In genomic region chr16:38394191-38394618, GRCm38 (mm10) we compare ENCODE assay signal across 18 mouse cellular contexts. TPM values are rescaled to one million over a fixed set of nuclear protein-coding genes. Genes with fewer than 3 reads are reported as not detected.
DNase-seq lines count a peak whose midpoint lies in the region; ATAC-seq and TF ChIP-seq lines count a peak whose summit lies in the region.
"Had no signal": no experiment of that assay in that cellular context is flagged by ENCODE, and none has a peak within 500 bp of the region (broad histone marks: within the 10 kb centered on the region; RNA-seq: fewer than 3 reads in every experiment).

No protein-coding gene starts in this region.

- WGBS in liver, postnatal 0 days (ENCODE audit: insufficient replicate concordance), result 47% methylated on average over 8 of the region's 8 CpGs
- 86% methylated on average over 8 of the region's 8 CpGs for WGBS in heart, postnatal 0 days
- WGBS in small intestine, adult 2 months, result 83% methylated on average over 8 of the region's 8 CpGs
- 86% methylated on average over 8 of the region's 8 CpGs for WGBS in hindbrain, postnatal 0 days

- no peaks in the 10 kb centered on the region for H3K9me3 ChIP-seq in liver, postnatal 0 days (ENCODE audit: low read length)
- no peaks in the 10 kb centered on the region for H3K9me3 ChIP-seq in heart, postnatal 0 days (replicated peaks; ENCODE audit: control insufficient read depth, low read length)
- no peaks in the 10 kb centered on the region for H3K9me3 ChIP-seq in hindbrain, postnatal 0 days (ENCODE audit: low read length)

- H3K27ac ChIP-seq in liver, postnatal 0 days (ENCODE audit: low read depth), result peak overlapping the region; percentile 74; the same call in 1 of the 2 replicates
- peak overlapping the region; percentile 47 for H3K27ac ChIP-seq in heart, postnatal 0 days (ENCODE audit: low read depth)
- H3K27ac ChIP-seq in small intestine, adult 2 months (ENCODE audit: insufficient read depth, low read depth, low read length), result 0 out of 2 replicates have a peak overlapping the region, but pooled peaks have one; percentile 7
- H3K27ac ChIP-seq in hindbrain, postnatal 0 days, result no peak overlapping the region
- H3K27ac ChIP-seq: liver, embryonic 14.5 days had no signal

- H3K4me2 ChIP-seq in liver, postnatal 0 days (ENCODE audit: low read depth, low read length), result no peak overlapping the region; the same call in 1 of the 2 replicates
- no peak overlapping the region for H3K4me2 ChIP-seq in heart, postnatal 0 days (ENCODE audit: low read depth, low read length)
- H3K4me2 ChIP-seq in hindbrain, postnatal 0 days (ENCODE audit: low read depth, low read length), result no peak overlapping the region
- H3K4me2 ChIP-seq: midbrain, embryonic 11.5 days had no signal

- no peak for TF ChIP-seq EP300 in liver, postnatal 0 days (IDR thresholded peaks at IDR 0.05; ENCODE audit: low read depth)
- TF ChIP-seq EP300 in heart, postnatal 0 days (IDR thresholded peaks at IDR 0.05; ENCODE audit: low read depth), result no peak

- TF ChIP-seq POLR2A in small intestine, adult 2 months (IDR thresholded peaks at IDR 0.05; ENCODE audit: low read depth, low read length), result no peak

- no peaks in the 10 kb centered on the region for H3K27me3 ChIP-seq in liver, postnatal 0 days (ENCODE audit: insufficient read depth, low read length)
- H3K27me3 ChIP-seq in heart, postnatal 0 days (ENCODE audit: control insufficient read depth, insufficient read depth, low read length), result no peaks in the 10 kb centered on the region
- no peaks in the 10 kb centered on the region for H3K27me3 ChIP-seq in small intestine, adult 2 months (ENCODE audit: control insufficient read depth, insufficient read depth, low read length)
- H3K27me3 ChIP-seq in hindbrain, postnatal 0 days (ENCODE audit: insufficient read depth, low read length), result no peaks in the 10 kb centered on the region

- peaks cover 25% of the 10 kb centered on the region for H3K4me1 ChIP-seq in liver, postnatal 0 days (ENCODE audit: insufficient read depth)
- H3K4me1 ChIP-seq in heart, postnatal 0 days (ENCODE audit: control insufficient read depth, insufficient read depth), result 0 out of 2 replicates have a peak, but pooled peaks cover 2% of the 10 kb centered on the region
- no peaks in the 10 kb centered on the region for H3K4me1 ChIP-seq in small intestine, adult 2 months (ENCODE audit: control insufficient read depth, insufficient read depth, insufficient read length, low read length)
- peaks cover 2% of the 10 kb centered on the region for H3K4me1 ChIP-seq in hindbrain, postnatal 0 days (ENCODE audit: insufficient read depth, low read length)

- no peak overlapping the region for H3K4me3 ChIP-seq in liver, postnatal 0 days (ENCODE audit: low read depth, low read length)
- H3K4me3 ChIP-seq in heart, postnatal 0 days (ENCODE audit: low read depth, low read length), result no peak overlapping the region
- no peak overlapping the region for H3K4me3 ChIP-seq in small intestine, adult 2 months (ENCODE audit: low read depth, low read length)
- no peak overlapping the region for H3K4me3 ChIP-seq in hindbrain, postnatal 0 days (ENCODE audit: low read length)

- TF ChIP-seq CTCF in liver, postnatal 0 days (IDR thresholded peaks at IDR 0.05; ENCODE audit: low read depth), result no peak
- no peak for TF ChIP-seq CTCF in heart, postnatal 0 days (IDR thresholded peaks at IDR 0.05; ENCODE audit: low read depth)
- TF ChIP-seq CTCF in small intestine, adult 2 months (IDR thresholded peaks at IDR 0.05; ENCODE audit: extremely low read depth, insufficient read length, insufficient replicate concordance, low read depth, low read length), result no peak
- no peak for TF ChIP-seq CTCF in hindbrain, postnatal 0 days (IDR thresholded peaks at IDR 0.05; ENCODE audit: low read depth)

- no peak overlapping the region for H3K9ac ChIP-seq in liver, postnatal 0 days (replicated peaks)
- no peak overlapping the region for H3K9ac ChIP-seq in heart, postnatal 0 days (replicated peaks; ENCODE audit: low read depth, low read length)
- H3K9ac ChIP-seq in hindbrain, postnatal 0 days (replicated peaks; ENCODE audit: low read length), result no peak overlapping the region
- H3K9ac ChIP-seq: liver, embryonic 14.5 days had no signal

- DNase-seq in liver, postnatal 0 days, result no peak
- no peak for DNase-seq in liver
- peak; percentile 26 for DNase-seq in NIH3T3 (ENCODE audit: low read depth)
- no peak for DNase-seq in heart, postnatal 0 days (ENCODE audit: low spot score)
- DNase-seq in right cerebral cortex, adult 18-20 months, result no peak
- no peak for DNase-seq in hindbrain, postnatal 0 days (ENCODE audit: low spot score)
- DNase-seq: cerebellum, adult 8-10 months; kidney, postnatal 4 days had no signal

- H3K36me3 ChIP-seq in liver, postnatal 0 days (replicated peaks; ENCODE audit: insufficient read depth, low read length), result no peaks in the 10 kb centered on the region
- H3K36me3 ChIP-seq in heart, postnatal 0 days (replicated peaks; ENCODE audit: control insufficient read depth, insufficient read depth, low read length), result no peaks in the 10 kb centered on the region
- H3K36me3 ChIP-seq in small intestine, adult 2 months (ENCODE audit: control insufficient read depth, insufficient read depth, low read length), result no peaks in the 10 kb centered on the region
- H3K36me3 ChIP-seq in hindbrain, postnatal 0 days (ENCODE audit: insufficient read depth, low read length), result no peaks in the 10 kb centered on the region

- peak; percentile 54 for ATAC-seq in liver, postnatal 0 days
- ATAC-seq in heart, postnatal 0 days (ENCODE audit: insufficient read depth, low read depth), result peak; percentile 30
- ATAC-seq in hindbrain, postnatal 0 days, result no peak

RNA-seq across cellular contexts. Expression of gene Popdc2, which starts 32.2 kb away (rescaled TPM):
- polyA plus RNA-seq in liver, postnatal 0 days (2015; fragmentation: Nextera tagmentation; extraction: Ambion mirVana), result 10.8 and 12.6 TPM in 2 replicates
- total RNA-seq in heart, postnatal 0 days (2014; rRNA removed; ENCODE audit: low replicate concordance), result 982 and 1,104 TPM in 2 replicates
- polyA plus RNA-seq in heart, postnatal 0 days (2015; fragmentation: Nextera tagmentation; extraction: Ambion mirVana), result 564 and 675 TPM in 2 replicates
- 6.5 and 7.7 TPM in 2 replicates for polyA plus RNA-seq in small intestine, adult 2 months (2012; rRNA removed)
- 0.10 and 0.40 TPM in 2 replicates for total RNA-seq in hindbrain, postnatal 0 days (2014; rRNA removed)
- 0.83 and 1.0 TPM in 2 replicates for polyA plus RNA-seq in hindbrain, postnatal 0 days (2015; fragmentation: Nextera tagmentation; extraction: Ambion mirVana)

RNA-seq across cellular contexts. Expression of gene Pla1a, which starts 38.7 kb away (rescaled TPM):
- polyA plus RNA-seq in liver, postnatal 0 days (2015; fragmentation: Nextera tagmentation; extraction: Ambion mirVana), result 49.8 and 55.8 TPM in 2 replicates
- 13.4 and 14.5 TPM in 2 replicates for total RNA-seq in heart, postnatal 0 days (2014; rRNA removed; ENCODE audit: low replicate concordance)
- polyA plus RNA-seq in heart, postnatal 0 days (2015; fragmentation: Nextera tagmentation; extraction: Ambion mirVana), result 4.6 and 4.9 TPM in 2 replicates
- polyA plus RNA-seq in small intestine, adult 2 months (2012; rRNA removed), result 0.67 and 0.86 TPM in 2 replicates
- 0.36 and 1.7 TPM in 2 replicates for total RNA-seq in hindbrain, postnatal 0 days (2014; rRNA removed)
- 1.0 and 1.3 TPM in 2 replicates for polyA plus RNA-seq in hindbrain, postnatal 0 days (2015; fragmentation: Nextera tagmentation; extraction: Ambion mirVana)

RNA-seq across cellular contexts. Expression of gene Gm21987, which starts 47.4 kb away (rescaled TPM):
- not detected in 2 replicates for polyA plus RNA-seq in liver, postnatal 0 days (2015; fragmentation: Nextera tagmentation; extraction: Ambion mirVana)
- not detected in 2 replicates for total RNA-seq in heart, postnatal 0 days (2014; rRNA removed; ENCODE audit: low replicate concordance)
- 5.1 and 6.2 TPM in 2 replicates for polyA plus RNA-seq in heart, postnatal 0 days (2015; fragmentation: Nextera tagmentation; extraction: Ambion mirVana)
- not detected in 2 replicates for polyA plus RNA-seq in small intestine, adult 2 months (2012; rRNA removed)
- not detected in 2 replicates for total RNA-seq in hindbrain, postnatal 0 days (2014; rRNA removed)
- polyA plus RNA-seq in hindbrain, postnatal 0 days (2015; fragmentation: Nextera tagmentation; extraction: Ambion mirVana), result not detected in 2 replicates
- total RNA-seq: ES-E14; left cerebral cortex, postnatal 10 days had no signal
- polyA plus RNA-seq: brain, embryonic 14.5 days; liver, embryonic 14.5 days; midbrain, embryonic 11.5 days; spleen, adult 2 months; testis, adult 2 months had no signal

RNA-seq across cellular contexts. Expression of gene Cox17, which starts 47.4 kb away (rescaled TPM):
- polyA plus RNA-seq in liver, postnatal 0 days (2015; fragmentation: Nextera tagmentation; extraction: Ambion mirVana), result 274 and 276 TPM in 2 replicates
- 84.7 and 177 TPM in 2 replicates for total RNA-seq in heart, postnatal 0 days (2014; rRNA removed; ENCODE audit: low replicate concordance)
- 579 and 627 TPM in 2 replicates for polyA plus RNA-seq in heart, postnatal 0 days (2015; fragmentation: Nextera tagmentation; extraction: Ambion mirVana)
- polyA plus RNA-seq in small intestine, adult 2 months (2012; rRNA removed), result 31.6 and 76.2 TPM in 2 replicates
- total RNA-seq in hindbrain, postnatal 0 days (2014; rRNA removed), result 12.2 and 24.5 TPM in 2 replicates
- 78.5 and 90.1 TPM in 2 replicates for polyA plus RNA-seq in hindbrain, postnatal 0 days (2015; fragmentation: Nextera tagmentation; extraction: Ambion mirVana)

RNA-seq across cellular contexts. Expression of gene Maats1, which starts 52.3 kb away (rescaled TPM):
- polyA plus RNA-seq in liver, postnatal 0 days (2015; fragmentation: Nextera tagmentation; extraction: Ambion mirVana), result 0.04 TPM in 1 of 2 replicates, not detected in the other
- total RNA-seq in heart, postnatal 0 days (2014; rRNA removed; ENCODE audit: low replicate concordance), result not detected in 2 replicates
- 0.10 and 0.15 TPM in 2 replicates for polyA plus RNA-seq in heart, postnatal 0 days (2015; fragmentation: Nextera tagmentation; extraction: Ambion mirVana)
- polyA plus RNA-seq in small intestine, adult 2 months (2012; rRNA removed), result 0.05 and 0.16 TPM in 2 replicates
- 1.4 TPM in 2 replicates for total RNA-seq in hindbrain, postnatal 0 days (2014; rRNA removed)
- polyA plus RNA-seq in hindbrain, postnatal 0 days (2015; fragmentation: Nextera tagmentation; extraction: Ambion mirVana), result 0.86 and 1.4 TPM in 2 replicates
- polyA plus RNA-seq: heart, embryonic 14.5 days; intestine, embryonic 14.5 days had no signal

Comparison
In these comparisons a context has a peak if more than half of its experiments do, and no peak if none do; other contexts are left out.
1. RNA of gene Popdc2, which starts 32.2 kb away (polyA plus RNA-seq): 564 to 675 TPM in heart, postnatal 0 days; 10.8 to 12.6 TPM in liver, postnatal 0 days, 6.5 to 7.7 TPM in small intestine, adult 2 months and 0.83 to 1.0 TPM in hindbrain, postnatal 0 days; every median in the first group is over 10 times any median in the second.